Mouse (Mus musculus) yolk sac, embryonic 10.5 days (tissue): Measurements from ENCODE around the gene Ccdc12.
A peak's percentile ranks its signal among the peaks of the same experiment; 100 is the strongest.

Experiments used
- DNase-seq: peaks from one replicate; pipeline ENCODE4 v3.0.0-alpha.2; 2017; ENCODE audit warnings: low spot score

The Ccdc12 gene

GRCm38 (mm10) chr9:110703951-110704350, 47.6 kb downstream of the Ccdc12 start:
- DNase-seq: peak; percentile 58

- DNase-seq: no peak
Observed at GRCm38 (mm10) chr9:110706784-110707183, 50.5 kb downstream of the Ccdc12 start.

DNA sequence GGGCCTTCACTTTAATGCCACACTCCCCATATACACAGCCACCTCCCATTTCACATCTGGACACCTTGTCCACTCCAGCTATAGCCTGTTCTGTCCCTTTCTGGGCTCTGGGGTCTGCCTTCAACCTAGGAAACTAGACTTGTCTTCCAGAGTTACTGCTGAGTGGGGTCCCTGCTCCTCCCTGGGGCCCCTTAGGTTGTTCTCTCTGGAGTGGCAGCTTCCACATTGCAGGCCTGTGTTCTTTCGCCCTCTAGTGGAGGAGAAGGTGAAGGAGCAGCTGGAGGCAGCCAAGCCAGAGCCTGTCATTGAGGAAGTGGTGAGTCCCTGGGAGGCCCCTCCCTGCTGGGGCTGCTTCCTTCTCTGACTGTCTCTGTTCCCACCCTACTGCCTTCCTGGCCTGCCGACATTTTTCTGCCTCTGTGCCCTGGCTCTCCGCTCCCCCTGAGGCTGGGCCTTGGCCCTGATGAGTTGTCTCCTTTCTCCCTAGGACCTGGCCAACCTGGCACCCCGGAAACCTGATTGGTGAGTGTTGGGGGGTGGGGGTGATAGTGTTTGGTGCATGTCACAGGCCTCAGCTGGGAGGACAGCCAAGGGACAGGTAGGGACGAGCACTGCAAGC, 53.4 kb downstream of the Ccdc12 start:
- DNase-seq: peak; percentile 77

- no peak for DNase-seq
Observed at GRCm38 (mm10) chr9:110711532-110711931, 55.2 kb downstream of the Ccdc12 start.

DNA sequence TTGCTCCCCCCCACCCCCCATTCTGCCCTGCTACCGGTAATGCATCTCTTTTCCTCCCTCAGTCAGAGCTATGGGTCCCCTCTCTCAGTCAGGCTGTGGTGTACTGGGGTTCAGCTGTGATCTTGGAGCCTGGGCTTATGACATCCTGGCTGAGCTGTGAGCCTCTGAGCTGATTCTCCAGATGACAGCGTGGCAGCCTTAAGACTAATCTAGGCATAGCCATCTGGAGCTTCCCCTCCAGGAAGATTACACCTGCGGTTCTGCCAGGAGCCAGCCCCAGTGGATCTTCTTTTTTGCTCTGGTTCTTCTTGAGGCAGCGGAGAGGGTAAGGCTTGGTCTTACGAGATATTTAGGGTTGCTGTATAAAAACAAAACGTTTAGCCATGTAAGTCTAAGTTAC, 55.7 kb downstream of the Ccdc12 start:
- no peak for DNase-seq

GRCm38 (mm10) chr9:110712545-110712944, 56.2 kb downstream of the Ccdc12 start:
- DNase-seq: no peak

DNA sequence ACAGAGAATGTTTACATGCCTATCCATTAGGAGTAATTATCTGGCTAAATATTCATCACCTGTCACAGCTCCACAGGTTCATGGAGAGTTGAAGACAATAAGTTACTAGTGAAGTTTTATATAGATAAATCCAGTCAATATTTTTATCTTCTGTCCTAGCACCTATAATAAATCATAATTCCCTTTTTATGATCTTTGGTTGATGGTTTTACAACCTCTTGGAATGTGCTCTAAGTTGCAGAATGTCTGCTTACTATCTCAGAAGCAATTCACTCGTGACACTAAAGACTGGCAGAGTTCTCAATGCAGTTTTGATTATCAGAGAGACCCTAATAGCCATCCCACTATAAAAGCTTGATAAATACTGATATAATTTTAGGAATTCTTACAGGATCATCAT, 57.1 kb downstream of the Ccdc12 start:
- DNase-seq: no peak

- DNase-seq: no peak
Observed at GRCm38 (mm10) chr9:110715426-110715825, 59.1 kb downstream of the Ccdc12 start.

DNA sequence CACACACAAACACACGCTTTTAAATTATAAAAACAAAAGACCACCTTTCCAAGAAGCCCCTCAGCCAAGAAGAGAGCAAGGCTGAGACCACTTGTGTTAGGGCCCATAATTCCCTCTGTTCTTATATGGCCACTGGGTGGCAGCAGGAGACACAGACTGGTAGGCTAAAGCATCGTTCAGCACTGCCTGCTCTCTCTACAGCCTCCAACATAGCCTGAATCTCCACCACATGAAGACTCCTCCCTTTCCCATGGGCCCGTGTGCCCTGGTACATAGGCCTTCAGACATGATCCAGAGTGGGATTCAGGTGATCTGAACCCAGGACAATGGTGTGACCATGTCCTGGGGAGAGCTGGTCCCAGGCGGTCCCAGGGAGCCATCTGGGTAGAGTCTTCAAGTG, 60.5 kb downstream of the Ccdc12 start:
- no peak for DNase-seq

DNA sequence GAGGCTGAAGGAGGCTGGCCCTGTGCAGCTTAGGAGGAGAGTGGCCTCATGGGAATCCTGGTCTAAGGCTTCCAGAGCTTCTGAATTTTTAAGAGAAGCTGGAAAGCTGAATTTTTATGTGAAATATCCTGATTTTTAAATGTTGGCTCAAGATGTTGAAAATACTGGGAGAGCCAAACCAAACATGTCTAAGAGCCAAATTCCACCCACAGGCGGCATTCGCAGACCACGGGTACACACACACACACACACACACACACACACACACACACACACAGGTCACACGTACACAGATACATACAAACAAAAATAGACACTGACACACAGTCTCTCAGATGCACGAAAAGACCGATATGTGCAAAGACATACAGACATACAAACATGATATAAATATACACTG, 61.8 kb downstream of the Ccdc12 start:
- no peak for DNase-seq

DNA sequence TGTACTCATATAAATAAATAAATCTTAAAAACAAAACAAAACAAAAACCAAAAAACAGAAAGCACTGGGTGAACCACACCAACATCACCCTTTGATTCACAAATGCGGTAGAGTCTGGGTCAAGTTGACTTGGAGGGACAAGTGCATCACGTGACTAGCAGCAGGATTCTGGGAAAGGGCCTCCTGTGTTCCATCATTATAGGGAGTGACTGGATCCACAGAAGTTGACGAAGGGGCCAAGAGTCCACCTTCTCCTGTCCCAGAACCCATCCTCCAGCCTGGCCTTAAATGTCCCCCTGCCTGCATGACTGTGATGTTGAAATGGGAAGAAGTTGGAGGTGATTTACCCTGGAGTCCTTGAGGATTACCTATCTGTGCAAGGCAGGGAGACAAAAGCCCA, 62.5 kb downstream of the Ccdc12 start:
- DNase-seq: no peak

- DNase-seq: no peak
Observed at GRCm38 (mm10) chr9:110719977-110720376, 63.7 kb downstream of the Ccdc12 start.

DNA sequence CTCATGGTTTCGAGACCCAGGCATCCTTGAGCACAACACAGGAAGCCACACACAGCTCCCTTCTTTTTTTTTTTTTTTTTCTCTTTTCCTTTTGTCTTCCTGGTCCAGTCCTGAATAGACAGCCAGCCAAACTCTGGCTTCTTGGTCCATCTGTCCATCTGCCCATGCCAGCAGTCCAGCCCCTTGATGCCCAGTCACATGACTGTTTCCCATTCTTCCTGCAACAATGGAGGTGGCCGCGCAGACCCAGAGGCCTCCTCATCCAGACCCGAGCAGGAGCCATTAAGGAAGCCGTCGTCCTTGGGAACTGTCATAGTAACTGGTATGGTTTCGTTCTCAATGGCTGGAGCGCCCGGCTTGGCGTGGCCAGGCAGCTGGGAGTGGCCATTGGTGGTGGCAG, 65.8 kb downstream of the Ccdc12 start:
- no peak for DNase-seq

DNA sequence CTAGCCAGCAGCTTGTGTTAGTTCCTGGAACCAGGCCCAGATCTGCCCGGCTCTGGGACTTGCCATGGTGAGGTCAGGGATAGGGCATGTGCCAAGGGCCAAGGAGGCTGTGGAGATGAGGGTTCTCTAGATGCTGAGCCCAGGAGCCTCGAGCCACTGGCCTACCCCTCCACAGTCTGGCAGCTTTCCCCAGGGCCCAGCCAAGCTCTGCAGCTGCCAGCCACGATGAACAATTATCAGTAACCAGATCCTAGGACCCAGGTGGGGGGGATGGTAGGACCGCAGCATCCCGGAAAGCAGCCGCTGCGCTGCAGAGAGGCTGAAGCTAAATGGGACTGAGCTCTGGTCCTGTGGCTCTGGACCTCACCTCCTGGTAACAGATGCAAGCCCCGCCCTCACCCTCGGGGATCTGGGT, 69.4 kb downstream of the Ccdc12 start:
- DNase-seq: no peak

DNA sequence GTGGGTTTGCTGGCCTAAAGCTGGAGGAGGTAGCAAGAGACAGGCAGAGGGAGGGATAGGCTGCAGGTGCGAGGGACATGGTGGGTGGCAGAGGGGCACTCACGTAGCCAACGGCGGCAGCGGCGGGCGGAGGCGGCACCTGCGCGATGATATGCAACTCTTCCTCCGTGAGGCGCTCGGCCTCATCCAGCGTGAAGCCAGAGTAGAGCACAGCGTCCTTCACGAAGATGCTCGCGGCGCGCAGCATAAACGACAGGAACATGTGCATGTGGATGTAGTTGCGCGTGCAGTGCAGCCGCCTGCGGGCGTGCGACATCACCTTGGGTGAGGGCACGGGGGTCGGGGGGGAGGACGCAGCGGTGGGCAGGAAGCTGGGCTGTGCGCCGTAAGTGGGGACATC, 70.6 kb downstream of the Ccdc12 start:
- no peak for DNase-seq

DNA sequence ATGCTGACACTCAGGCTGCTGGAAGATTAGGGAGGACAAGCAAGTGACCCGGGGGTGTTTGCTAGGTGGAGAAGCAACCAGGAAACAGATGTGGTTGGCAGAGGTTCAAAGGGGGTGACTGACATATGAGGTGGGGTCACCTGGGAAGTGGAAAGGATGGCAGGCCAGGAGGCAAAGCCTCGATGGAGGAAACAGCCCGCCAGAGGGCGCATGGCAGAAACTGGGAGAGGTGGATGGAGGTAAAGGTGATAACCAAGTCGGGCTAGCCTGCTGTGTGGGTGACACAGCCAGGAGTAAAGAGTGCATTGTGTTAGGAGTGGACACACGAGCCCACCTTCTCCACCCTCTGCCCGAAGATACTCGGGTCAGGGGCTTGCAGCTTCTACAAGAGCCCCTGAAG, 73.5 kb downstream of the Ccdc12 start:
- no peak for DNase-seq

- DNase-seq: no peak
Observed at GRCm38 (mm10) chr9:110731859-110732258, 75.6 kb downstream of the Ccdc12 start.

DNA sequence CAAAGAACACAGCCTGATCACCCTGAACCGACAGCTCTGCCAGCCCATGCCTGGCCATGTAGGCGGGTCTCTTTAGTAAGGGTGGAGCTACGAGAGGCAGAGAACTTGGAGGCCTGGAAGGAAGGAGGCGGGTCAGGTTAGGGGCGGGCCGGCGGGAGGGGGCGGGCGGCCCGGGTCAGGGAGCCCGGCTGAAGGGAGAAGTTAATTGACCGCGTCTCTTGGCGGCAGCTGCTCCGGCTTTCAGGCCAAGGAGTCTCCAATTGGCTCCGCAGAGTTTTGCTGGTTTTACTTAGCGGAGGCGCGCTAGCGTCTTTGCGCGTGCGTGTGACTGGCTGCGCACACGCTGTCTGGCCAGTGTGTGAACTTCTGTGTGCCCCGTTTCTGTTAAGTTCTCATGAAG, 76.3 kb downstream of the Ccdc12 start:
- DNase-seq: peak; percentile 95

DNA sequence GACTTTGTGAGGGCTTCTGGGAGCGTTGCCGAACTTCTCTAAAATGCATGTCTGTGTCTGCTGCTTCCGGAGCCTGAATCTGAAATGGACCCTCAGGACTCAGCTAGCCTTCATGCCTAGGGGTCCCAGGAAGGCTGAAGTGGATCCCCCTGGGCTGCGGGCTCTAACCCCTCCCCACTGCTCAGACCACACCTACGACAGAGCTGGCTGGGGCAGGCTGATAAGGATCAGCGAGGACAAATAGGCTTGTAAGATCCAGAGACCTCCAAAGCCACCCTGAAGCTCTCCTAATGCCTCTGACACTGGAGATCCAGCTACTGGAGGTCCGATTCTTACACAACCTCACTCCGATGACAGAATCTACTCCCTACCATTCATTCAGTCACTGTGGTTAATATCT, 76.8 kb downstream of the Ccdc12 start:
- no peak for DNase-seq

- DNase-seq: no peak
Observed at GRCm38 (mm10) chr9:110734154-110734553, 77.9 kb downstream of the Ccdc12 start.

DNA sequence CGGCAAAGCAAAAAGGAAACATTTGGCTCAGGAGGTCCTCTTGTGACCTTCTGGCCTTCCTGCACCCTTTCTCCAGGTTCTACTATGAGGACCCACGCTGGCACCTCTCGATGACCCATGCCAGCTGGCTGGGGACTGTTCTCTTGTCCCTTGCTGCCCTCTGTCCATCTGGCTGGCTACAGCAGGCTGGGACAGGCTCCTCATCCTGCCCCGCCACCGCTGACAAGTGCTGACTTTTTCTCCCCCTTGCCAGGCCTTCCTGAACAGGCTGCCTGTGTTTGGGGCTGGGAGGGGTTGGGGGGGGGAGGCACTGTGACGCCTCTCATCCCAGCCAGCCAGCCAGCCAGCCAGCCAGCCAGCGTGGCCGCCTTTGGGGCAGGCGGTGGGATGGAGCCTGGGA, 80.1 kb downstream of the Ccdc12 start:
- no peak for DNase-seq

GRCm38 (mm10) chr9:110738054-110738453, 81.8 kb downstream of the Ccdc12 start:
- no peak for DNase-seq

DNA sequence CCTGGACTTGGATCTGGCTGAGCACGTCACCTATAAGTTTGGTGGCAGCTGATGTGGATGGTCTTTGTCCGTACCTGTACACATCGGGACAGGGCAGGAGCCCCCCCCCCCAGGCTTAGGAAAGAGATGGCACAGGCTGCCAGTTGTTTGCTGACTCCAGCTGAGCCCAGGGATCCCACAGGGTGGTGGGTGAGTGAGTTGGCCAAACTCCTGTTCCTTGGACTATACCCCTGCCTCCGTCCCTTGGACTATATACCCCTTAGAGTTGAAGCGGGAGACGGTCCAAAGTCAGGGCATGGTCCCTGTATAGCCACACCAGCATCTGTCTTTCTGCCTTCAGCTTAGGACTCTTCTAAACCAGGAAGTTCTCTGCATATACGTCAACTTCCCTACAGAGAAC, 83.7 kb downstream of the Ccdc12 start:
- no peak for DNase-seq

- DNase-seq: no peak
Observed at GRCm38 (mm10) chr9:110741711-110742294, 85.5 kb downstream of the Ccdc12 start, which contains the start of gene Myl3. Myl3 (plus strand) TSS chr9:110741861.
